ENCODE assay signal across 9 mouse cellular contexts in the genomic region with DNA sequence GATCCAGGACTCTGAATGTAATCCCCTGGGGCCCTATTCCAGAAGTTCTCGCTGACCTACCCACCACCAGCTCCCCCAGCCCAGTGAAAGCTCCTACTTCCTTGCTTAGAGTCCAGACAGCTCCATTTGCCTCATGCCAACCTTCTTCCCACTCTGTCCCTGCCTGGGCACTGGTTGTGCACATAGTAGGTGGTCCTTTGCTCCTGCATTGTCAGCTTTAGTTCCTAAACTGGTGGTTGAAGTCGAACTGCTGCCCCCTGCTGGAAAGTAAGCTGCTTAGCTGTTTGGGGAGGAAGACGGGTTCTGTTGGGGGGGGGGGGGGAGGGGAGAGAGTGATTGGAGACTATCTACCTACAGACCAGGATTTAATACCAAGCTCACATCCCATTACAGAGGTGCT. TPM values are rescaled to one million over a fixed set of nuclear protein-coding genes. Genes with fewer than 3 reads are reported as not detected.
DNase-seq lines count a peak whose midpoint lies in the region; ATAC-seq and TF ChIP-seq lines count a peak whose summit lies in the region.
"Had no signal": no experiment of that assay in that cellular context is flagged by ENCODE, and none has a peak within 500 bp of the region (broad histone marks: within the 10 kb centered on the region; RNA-seq: fewer than 3 reads in every experiment).

No protein-coding gene starts in this region.

- TF ChIP-seq CTCF in testis, adult 2 months (IDR thresholded peaks at IDR 0.05; ENCODE audit: control insufficient read depth, insufficient read depth, insufficient replicate concordance, low read depth, low read length): peak; percentile 22; the same call in 1 of the 2 replicates
- peak; percentile 49 for TF ChIP-seq CTCF in heart, postnatal 0 days (IDR thresholded peaks at IDR 0.05; ENCODE audit: low read depth)

- H3K4me3 ChIP-seq in heart, embryonic 10.5 days: no peak overlapping the region
- no peak overlapping the region for H3K4me3 ChIP-seq in testis, adult 2 months (ENCODE audit: control insufficient read depth, low read depth, low read length)
- H3K4me3 ChIP-seq in heart, postnatal 0 days (ENCODE audit: low read depth, low read length): no peak overlapping the region
- no peak overlapping the region for H3K4me3 ChIP-seq in hindbrain, embryonic 13.5 days

- no peaks in the 10 kb centered on the region for H3K36me3 ChIP-seq in heart, embryonic 10.5 days
- no peaks in the 10 kb centered on the region for H3K36me3 ChIP-seq in testis, adult 2 months (ENCODE audit: control insufficient read depth, insufficient read depth, low read length)
- no peaks in the 10 kb centered on the region for H3K36me3 ChIP-seq in heart, postnatal 0 days (replicated peaks; ENCODE audit: control insufficient read depth, insufficient read depth, low read length)
- no peaks in the 10 kb centered on the region for H3K36me3 ChIP-seq in hindbrain, embryonic 13.5 days

- no peak for ATAC-seq in heart, postnatal 0 days (ENCODE audit: insufficient read depth, low read depth)
- no peak for ATAC-seq in megakaryocyte-erythroid progenitor cell, adult 5-6 weeks (replicated peaks; ENCODE audit: low FRiP score, low TSS enrichment, poor library complexity, severe bottlenecking)
- ATAC-seq in hindbrain, embryonic 13.5 days (ENCODE audit: low FRiP score): no peak

- no peak overlapping the region for H3K27ac ChIP-seq in heart, embryonic 10.5 days
- H3K27ac ChIP-seq in testis, adult 2 months (ENCODE audit: control insufficient read depth, insufficient read depth, low read depth, low read length): no peak overlapping the region
- H3K27ac ChIP-seq in heart, postnatal 0 days (ENCODE audit: low read depth): no peak overlapping the region
- H3K27ac ChIP-seq in hindbrain, embryonic 13.5 days: no peak overlapping the region

- peak; percentile 24 to 55 for DNase-seq in heart, adult 18-20 months
- DNase-seq in heart, embryonic 10.5 days (ENCODE audit: low spot score): no peak
- DNase-seq in testis, postnatal 14 days (ENCODE audit: low spot score): no peak
- no peak for DNase-seq in heart, postnatal 0 days (ENCODE audit: low spot score)
- peak; percentile 32 to 35 for DNase-seq in thymus, postnatal 36 days

- H3K9me3 ChIP-seq in heart, embryonic 10.5 days: no peaks in the 10 kb centered on the region
- no peaks in the 10 kb centered on the region for H3K9me3 ChIP-seq in heart, postnatal 0 days (replicated peaks; ENCODE audit: control insufficient read depth, low read length)
- H3K9me3 ChIP-seq in hindbrain, embryonic 13.5 days: no peaks in the 10 kb centered on the region

- TF ChIP-seq EP300 in heart, postnatal 0 days (IDR thresholded peaks at IDR 0.05; ENCODE audit: low read depth): no peak

- no peak overlapping the region for H3K4me2 ChIP-seq in heart, postnatal 0 days (ENCODE audit: low read depth, low read length)
- H3K4me2 ChIP-seq in hindbrain, embryonic 13.5 days: no peak overlapping the region

- whole genome bisulfite sequencing in heart, embryonic 10.5 days: 44% methylated on average over 3 of the region's 3 CpGs
- 38% methylated on average over 3 of the region's 3 CpGs for WGBS in heart, postnatal 0 days
- 56% methylated on average over 2 of the region's 3 CpGs for WGBS in hindbrain, embryonic 13.5 days

- H3K27me3 ChIP-seq in heart, embryonic 10.5 days (ENCODE audit: insufficient read depth, poor library complexity, severe bottlenecking): peaks cover 66% of the 10 kb centered on the region
- H3K27me3 ChIP-seq in testis, adult 2 months (ENCODE audit: control insufficient read depth, insufficient read depth, low read length): no peaks in the 10 kb centered on the region
- H3K27me3 ChIP-seq in heart, postnatal 0 days (ENCODE audit: control insufficient read depth, insufficient read depth, low read length): peaks cover 21% of the 10 kb centered on the region; the same call in 1 of the 2 replicates
- peaks cover 8% of the 10 kb centered on the region; the same call in 1 of the 2 replicates for H3K27me3 ChIP-seq in hindbrain, embryonic 13.5 days

- 0 out of 2 replicates have a peak, but pooled peaks cover 4% of the 10 kb centered on the region for H3K4me1 ChIP-seq in heart, embryonic 10.5 days
- no peaks in the 10 kb centered on the region for H3K4me1 ChIP-seq in testis, adult 2 months (ENCODE audit: control insufficient read depth, insufficient read depth, low read length)
- no peaks in the 10 kb centered on the region for H3K4me1 ChIP-seq in heart, postnatal 0 days (ENCODE audit: control insufficient read depth, insufficient read depth)
- no peaks in the 10 kb centered on the region for H3K4me1 ChIP-seq in hindbrain, embryonic 13.5 days (replicated peaks)

- H3K9ac ChIP-seq in heart, postnatal 0 days (replicated peaks; ENCODE audit: low read depth, low read length): no peak overlapping the region
- H3K9ac ChIP-seq in hindbrain, embryonic 13.5 days: no peak overlapping the region

- TF ChIP-seq POLR2A in testis, adult 2 months (IDR thresholded peaks at IDR 0.05; ENCODE audit: control insufficient read depth, low read depth, low read length): no peak

RNA-seq across cellular contexts. Expression of a gene that starts 2.4 kb away (rescaled TPM):
- not detected for total RNA-seq in heart, adult 18-20 months (2021)
- polyA plus RNA-seq in heart, embryonic 10.5 days (2016; fragmentation: Nextera tagmentation; extraction: Ambion mirVana): not detected in 2 replicates
- not detected in 2 replicates for polyA plus RNA-seq in testis, adult 2 months (2012; rRNA removed)
- not detected in 2 replicates for total RNA-seq in heart, postnatal 0 days (2014; rRNA removed; ENCODE audit: low replicate concordance)
- not detected in 2 replicates for polyA plus RNA-seq in heart, postnatal 0 days (2015; fragmentation: Nextera tagmentation; extraction: Ambion mirVana)
- total RNA-seq in megakaryocyte-erythroid progenitor cell, adult 5-6 weeks (2014; fragmentation: Nextera tagmentation): not detected in 2 replicates
- total RNA-seq in megakaryocyte-erythroid progenitor cell, adult 5-6 weeks (2017): not detected in 2 replicates
- polyA plus RNA-seq in hindbrain, embryonic 13.5 days (2015; fragmentation: Nextera tagmentation; extraction: Ambion mirVana): not detected in 2 replicates
- polyA plus RNA-seq: limb, embryonic 11.5 days had no signal

RNA-seq across cellular contexts. Expression of a gene that starts 9.2 kb away (rescaled TPM):
- total RNA-seq in heart, adult 18-20 months (2021): under 1 TPM in 1 of 2 experiments, not detected in 1; 0.10 TPM
- polyA plus RNA-seq in heart, embryonic 10.5 days (2016; fragmentation: Nextera tagmentation; extraction: Ambion mirVana): not detected in 2 replicates
- polyA plus RNA-seq in testis, adult 2 months (2012; rRNA removed): 0.67 and 1.1 TPM in 2 replicates
- 0.23 TPM in 1 of 2 replicates, not detected in the other for total RNA-seq in heart, postnatal 0 days (2014; rRNA removed; ENCODE audit: low replicate concordance)
- polyA plus RNA-seq in heart, postnatal 0 days (2015; fragmentation: Nextera tagmentation; extraction: Ambion mirVana): 0.04 and 0.05 TPM in 2 replicates
- total RNA-seq in megakaryocyte-erythroid progenitor cell, adult 5-6 weeks (2014; fragmentation: Nextera tagmentation): 0.26 and 0.40 TPM in 2 replicates
- total RNA-seq in megakaryocyte-erythroid progenitor cell, adult 5-6 weeks (2017): 0.88 and 2.2 TPM in 2 replicates
- 0.17 and 0.41 TPM in 2 replicates for polyA plus RNA-seq in hindbrain, embryonic 13.5 days (2015; fragmentation: Nextera tagmentation; extraction: Ambion mirVana)

RNA-seq across cellular contexts. Expression of a gene that starts 10.3 kb away (rescaled TPM):
- not detected for total RNA-seq in heart, adult 18-20 months (2021)
- not detected in 2 replicates for polyA plus RNA-seq in heart, embryonic 10.5 days (2016; fragmentation: Nextera tagmentation; extraction: Ambion mirVana)
- 0.15 TPM in 1 of 2 replicates, not detected in the other for polyA plus RNA-seq in testis, adult 2 months (2012; rRNA removed)
- not detected in 2 replicates for total RNA-seq in heart, postnatal 0 days (2014; rRNA removed; ENCODE audit: low replicate concordance)
- not detected in 2 replicates for polyA plus RNA-seq in heart, postnatal 0 days (2015; fragmentation: Nextera tagmentation; extraction: Ambion mirVana)
- total RNA-seq in megakaryocyte-erythroid progenitor cell, adult 5-6 weeks (2014; fragmentation: Nextera tagmentation): not detected in 2 replicates
- not detected in 2 replicates for total RNA-seq in megakaryocyte-erythroid progenitor cell, adult 5-6 weeks (2017)
- not detected in 2 replicates for polyA plus RNA-seq in hindbrain, embryonic 13.5 days (2015; fragmentation: Nextera tagmentation; extraction: Ambion mirVana)
- polyA plus RNA-seq: limb, embryonic 11.5 days had no signal

RNA-seq across cellular contexts. Expression of a gene that starts 19.8 kb away (rescaled TPM):
- not detected for total RNA-seq in heart, adult 18-20 months (2021)
- polyA plus RNA-seq in heart, embryonic 10.5 days (2016; fragmentation: Nextera tagmentation; extraction: Ambion mirVana): not detected in 2 replicates
- polyA plus RNA-seq in testis, adult 2 months (2012; rRNA removed): 325 and 331 TPM in 2 replicates
- total RNA-seq in heart, postnatal 0 days (2014; rRNA removed; ENCODE audit: low replicate concordance): not detected in 2 replicates
- polyA plus RNA-seq in heart, postnatal 0 days (2015; fragmentation: Nextera tagmentation; extraction: Ambion mirVana): not detected in 2 replicates
- total RNA-seq in megakaryocyte-erythroid progenitor cell, adult 5-6 weeks (2014; fragmentation: Nextera tagmentation): not detected in 2 replicates
- total RNA-seq in megakaryocyte-erythroid progenitor cell, adult 5-6 weeks (2017): not detected in 2 replicates
- not detected in 2 replicates for polyA plus RNA-seq in hindbrain, embryonic 13.5 days (2015; fragmentation: Nextera tagmentation; extraction: Ambion mirVana)
- polyA plus RNA-seq: limb, embryonic 11.5 days had no signal

RNA-seq across cellular contexts. Expression of a gene that starts 41.3 kb away (rescaled TPM):
- not detected for total RNA-seq in heart, adult 18-20 months (2021)
- not detected in 2 replicates for polyA plus RNA-seq in heart, embryonic 10.5 days (2016; fragmentation: Nextera tagmentation; extraction: Ambion mirVana)
- 119 TPM in 1 of 2 replicates, not detected in the other for polyA plus RNA-seq in testis, adult 2 months (2012; rRNA removed)
- not detected in 2 replicates for total RNA-seq in heart, postnatal 0 days (2014; rRNA removed; ENCODE audit: low replicate concordance)
- not detected in 2 replicates for polyA plus RNA-seq in heart, postnatal 0 days (2015; fragmentation: Nextera tagmentation; extraction: Ambion mirVana)
- not detected in 2 replicates for total RNA-seq in megakaryocyte-erythroid progenitor cell, adult 5-6 weeks (2014; fragmentation: Nextera tagmentation)
- total RNA-seq in megakaryocyte-erythroid progenitor cell, adult 5-6 weeks (2017): not detected in 2 replicates
- not detected in 2 replicates for polyA plus RNA-seq in hindbrain, embryonic 13.5 days (2015; fragmentation: Nextera tagmentation; extraction: Ambion mirVana)
- polyA plus RNA-seq: limb, embryonic 11.5 days had no signal

Comparison
In these comparisons a context has a peak if more than half of its experiments do, and no peak if none do; other contexts are left out.
1. DNase-seq: peak in heart, adult 18-20 months (2 of 2) and thymus, postnatal 36 days (2 of 2); none in heart, embryonic 10.5 days (single experiment), testis, postnatal 14 days (single experiment) and heart, postnatal 0 days (single experiment).